Mouse (Mus musculus) forebrain, embryonic 14.5 days (tissue): Measurements from ENCODE around the gene Sh2b2. TPM values are rescaled to one million over a fixed set of nuclear protein-coding genes. Genes with fewer than 3 reads are reported as not detected.

Source experiments
- ATAC-seq: fragments of 200-750 bp; cut with Nextera tagmentation; 2 replicates; pipeline ENCODE4 v1.8.0; 2017; ENCODE audit warnings: mild to moderate bottlenecking, moderate library complexity
- DNase-seq: peaks from one replicate; pipeline ENCODE4 v3.0.0-alpha.2; 2015; ENCODE audit warnings: low spot score
- H3K27ac ChIP-seq: fragments of 300-500 bp; sonication (generic); 2 replicates; pipeline ENCODE4 v1.5.1; 2014; ENCODE audit warnings: low read depth, mild to moderate bottlenecking, control low read depth, low read length, moderate library complexity
- H3K27me3 ChIP-seq: fragments of 300-500 bp; sonication (generic); replicated peaks from 2 replicates; pipeline ENCODE4 v1.6.1; 2014; ENCODE audit warnings: low read length, control low read depth, mixed read lengths; ENCODE audit not compliant: control insufficient read depth, insufficient read depth
- H3K36me3 ChIP-seq: fragments of 300-500 bp; sonication (generic); 2 replicates; pipeline ENCODE4 v1.6.1; 2014; ENCODE audit warnings: low read length, control low read depth; ENCODE audit not compliant: control insufficient read depth, insufficient read depth
- H3K4me1 ChIP-seq: fragments of 300-500 bp; sonication (generic); 2 replicates; pipeline ENCODE4 v1.6.1; 2014; ENCODE audit warnings: antibody characterized with exemption, low read length, control low read depth; ENCODE audit not compliant: control insufficient read depth, insufficient read depth
- H3K4me2 ChIP-seq: fragments of 300-500 bp; sonication (generic); 2 replicates; pipeline ENCODE4 v1.6.1; 2014; ENCODE audit warnings: mild to moderate bottlenecking, control low read depth, low read length
- H3K4me3 ChIP-seq: fragments of 300-500 bp; sonication (generic); 2 replicates; pipeline ENCODE4 v1.5.1; 2014; ENCODE audit warnings: low read depth, low read length, control low read depth
- H3K9ac ChIP-seq: fragments of 300-500 bp; sonication (generic); 2 replicates; pipeline ENCODE4 v1.6.1; 2014; ENCODE audit warnings: mild to moderate bottlenecking, low read length, control low read depth, moderate library complexity
- H3K9me3 ChIP-seq: fragments of 300-500 bp; sonication (generic); replicated peaks from 2 replicates; pipeline ENCODE4 v1.6.1; 2016; ENCODE audit warnings: low read length, control low read depth, mixed read lengths; ENCODE audit not compliant: control insufficient read depth
- WGBS: fragments of 180-500 bp; shearing (Covaris S2); extraction: QIAGEN DNeasy Blood & Tissue Kit; methylation state at CpG from one replicate; pipeline ENCODE4 v1.1.7; 2014; 5-methylcytosine and 5-hydroxymethylcytosine counted together
- polyA plus RNA-seq: library from polyadenylated mRNA; unstranded; fragments of >200 nt; fragmentation: Nextera tagmentation; extraction: Ambion mirVana; gene quantifications from 2 replicates; pipeline ENCODE4 v1.2.1, GENCODE M21; 2014

Gene Sh2b2
- polyA plus RNA-seq, 1 experiment from 2014 or later = 16.5 TPM

- ATAC-seq (peak; percentile 91), DNase-seq (peak; percentile 91)
- Histone ChIP-seq H3K9me3 (no peaks in the 10 kb centered on the region), H3K4me3 (peak overlapping the region; percentile 78), H3K27me3 (no peaks in the 10 kb centered on the region), H3K36me3 (peaks cover 3% of the 10 kb centered on the region; the same call in 1 of the 2 replicates), H3K9ac (peak overlapping the region; percentile 84), H3K27ac (peak overlapping the region; percentile 77), H3K4me1 (peaks cover 5% of the 10 kb centered on the region), H3K4me2 (peak overlapping the region; percentile 87)
- 0% methylated on average over 53 of the region's 57 CpGs for whole genome bisulfite sequencing
These were observed 1.4 kb downstream of the Sh2b2 start for GRCm38 (mm10) chr5:136244762-136245540.

- ATAC-seq (peak; percentile 38), DNase-seq (peak; percentile 47)
- Histone ChIP-seq H3K27me3 (no peaks in the 10 kb centered on the region), H3K27ac (peak overlapping the region; percentile 77), H3K4me2 (peak overlapping the region; percentile 87), H3K4me3 (peak overlapping the region; percentile 78), H3K4me1 (peaks cover 5% of the 10 kb centered on the region), H3K9ac (peak overlapping the region; percentile 84), H3K9me3 (no peaks in the 10 kb centered on the region), H3K36me3 (peaks cover 3% of the 10 kb centered on the region; the same call in 1 of the 2 replicates)
- under 1% methylated on average over 66 of the region's 67 CpGs for WGBS
These were observed 2.2 kb downstream of the Sh2b2 start for GRCm38 (mm10) chr5:136243851-136244761.

GRCm38 (mm10) chr5:136241161-136241560, 5.2 kb downstream of the Sh2b2 start:
- Histone ChIP-seq H3K27me3 (no peaks in the 10 kb centered on the region), H3K4me2 (no peak overlapping the region), H3K9ac (no peak overlapping the region), H3K4me1 (peaks cover 10% of the 10 kb centered on the region), H3K4me3 (no peak overlapping the region), H3K9me3 (no peaks in the 10 kb centered on the region), H3K27ac (no peak overlapping the region), H3K36me3 (no peaks in the 10 kb centered on the region)
- DNase-seq = no peak
- ATAC-seq = no peak
- WGBS = 80% methylated on average over 6 of the region's 6 CpGs

DNA sequence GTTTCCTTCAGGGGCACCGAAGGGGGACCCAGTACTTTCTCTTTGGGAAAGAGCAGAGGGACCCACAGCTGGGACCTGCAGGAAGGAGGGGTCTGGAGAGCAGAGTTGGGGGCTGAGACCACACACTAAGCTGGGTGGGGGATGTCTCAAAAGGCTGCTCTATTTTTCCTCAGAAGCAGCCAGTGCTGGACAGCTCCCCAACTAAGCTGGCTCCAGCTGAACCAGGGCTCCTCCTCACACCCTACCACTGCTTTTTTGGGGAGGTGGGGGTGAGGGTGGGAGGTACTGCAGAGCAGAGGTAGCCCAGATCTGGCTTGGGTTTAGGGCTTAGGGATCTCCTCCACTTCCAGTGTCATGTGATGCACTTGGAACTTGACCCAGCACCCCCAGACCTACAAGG, 6.0 kb downstream of the Sh2b2 start:
- H3K27ac ChIP-seq = no peak overlapping the region

DNA sequence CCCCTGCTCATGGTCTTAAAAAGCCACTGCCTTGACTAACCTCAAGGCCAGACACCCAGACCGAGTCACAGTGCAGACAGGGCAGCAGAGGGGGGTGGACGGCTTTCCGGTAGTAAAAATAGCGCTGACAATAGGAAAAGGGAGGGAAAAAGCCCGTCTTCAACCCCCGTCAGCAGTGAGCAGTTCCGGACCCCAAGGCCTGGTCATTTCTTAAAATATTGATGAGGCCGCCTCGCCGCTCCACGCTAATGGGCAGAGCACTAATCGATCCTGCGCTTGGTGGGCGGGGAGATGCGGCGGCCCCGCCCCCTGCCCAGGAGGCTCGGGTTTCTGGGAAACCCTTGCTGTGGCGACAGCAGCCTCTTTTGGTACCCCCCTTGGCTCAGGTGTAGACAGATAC, 8.7 kb downstream of the Sh2b2 start:
- Histone ChIP-seq H3K9ac (peak overlapping the region; percentile 47), H3K27me3 (no peaks in the 10 kb centered on the region), H3K4me3 (peak overlapping the region; percentile 14), H3K27ac (no peak overlapping the region), H3K36me3 (no peaks in the 10 kb centered on the region), H3K9me3 (no peaks in the 10 kb centered on the region), H3K4me2 (peak overlapping the region; percentile 55), H3K4me1 (peaks cover 8% of the 10 kb centered on the region)
- 4% methylated on average over 19 of the region's 19 CpGs for WGBS
- DNase-seq = no peak
- no peak for ATAC-seq

More for the DNA sequence above, 6.0 kb downstream of the Sh2b2 start:
- H3K27me3 ChIP-seq = no peaks in the 10 kb centered on the region
- peaks cover 10% of the 10 kb centered on the region for H3K4me1 ChIP-seq
- H3K9me3 ChIP-seq = no peaks in the 10 kb centered on the region
- WGBS = 55% methylated on average over 1 of the region's 1 CpGs
- H3K9ac ChIP-seq = no peak overlapping the region; the same call in 1 of the 2 replicates
- no peak overlapping the region for H3K4me2 ChIP-seq
- no peak for DNase-seq
- no peaks in the 10 kb centered on the region for H3K36me3 ChIP-seq
- ATAC-seq = no peak
- H3K4me3 ChIP-seq = no peak overlapping the region

DNA sequence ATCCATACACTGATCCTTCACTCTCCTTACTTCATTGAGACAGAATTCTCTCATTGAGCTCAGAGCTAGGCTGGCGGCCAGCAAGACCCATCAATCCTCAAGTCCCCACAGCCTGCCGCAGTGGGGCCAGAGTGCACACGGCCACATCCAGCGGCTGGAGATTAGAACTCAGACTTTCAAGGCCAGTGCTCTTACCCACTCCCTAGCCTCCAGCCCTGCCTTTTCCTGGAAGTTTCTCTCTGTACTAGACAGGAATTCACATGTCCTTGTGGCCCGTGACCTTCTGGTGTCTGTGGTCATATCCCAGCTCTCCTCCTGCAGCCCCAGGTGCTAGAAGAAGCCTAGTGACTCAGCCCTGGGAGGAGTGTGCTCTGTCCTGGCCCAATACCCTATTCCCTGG, 9.7 kb downstream of the Sh2b2 start:
- peaks cover 5% of the 10 kb centered on the region for H3K36me3 ChIP-seq
- H3K27ac ChIP-seq = no peak overlapping the region
- H3K4me3 ChIP-seq = no peak overlapping the region
- no peak for ATAC-seq
- DNase-seq = no peak
- H3K9ac ChIP-seq = no peak overlapping the region
- H3K4me2 ChIP-seq = no peak overlapping the region
- peaks cover 8% of the 10 kb centered on the region for H3K4me1 ChIP-seq
- no peaks in the 10 kb centered on the region for H3K9me3 ChIP-seq
- 87% methylated on average over 5 of the region's 5 CpGs for WGBS
- H3K27me3 ChIP-seq = no peaks in the 10 kb centered on the region

- DNase-seq (no peak), ATAC-seq (no peak)
- no peak overlapping the region for H3K4me2 ChIP-seq
- no peaks in the 10 kb centered on the region for H3K9me3 ChIP-seq
- H3K9ac ChIP-seq = no peak overlapping the region
- H3K27ac ChIP-seq = no peak overlapping the region
- H3K36me3 ChIP-seq = peaks cover 47% of the 10 kb centered on the region
- WGBS = 83% methylated on average over 4 of the region's 4 CpGs
- 0 out of 2 replicates have a peak, but pooled peaks cover 3% of the 10 kb centered on the region for H3K4me1 ChIP-seq
- no peaks in the 10 kb centered on the region for H3K27me3 ChIP-seq
- no peak overlapping the region for H3K4me3 ChIP-seq
These were observed 15.9 kb downstream of the Sh2b2 start for GRCm38 (mm10) chr5:136230348-136231035.

DNA sequence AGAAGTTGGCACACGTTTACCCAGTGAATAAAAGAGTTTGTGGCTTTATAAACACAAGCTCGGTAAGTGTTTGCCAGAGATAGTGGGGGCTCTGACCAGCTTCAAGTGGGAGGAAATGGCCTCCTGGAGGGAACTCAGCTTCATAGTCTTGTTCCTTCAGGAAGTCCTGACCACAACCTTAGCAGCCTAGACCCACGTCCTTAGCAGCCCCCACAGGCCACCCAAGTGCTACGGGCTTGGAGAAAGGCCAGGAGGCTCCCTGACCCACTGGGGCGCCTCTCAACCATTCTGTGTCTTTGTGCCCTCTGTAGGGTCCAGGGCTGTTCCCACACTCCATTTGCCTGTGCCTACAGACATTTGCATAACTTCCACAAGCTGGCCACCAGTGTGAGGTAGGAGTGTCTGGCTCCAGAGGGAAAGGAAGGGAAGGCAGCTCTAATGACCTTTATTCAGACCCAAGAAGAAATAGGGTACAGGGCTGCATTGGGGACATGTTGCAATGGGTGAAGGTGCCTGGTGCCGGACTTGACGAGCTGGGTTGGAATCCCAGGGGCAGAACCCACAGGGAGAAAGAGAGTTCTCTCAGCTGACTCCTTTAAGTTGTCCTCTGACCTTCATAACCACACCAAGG, 20.0 kb downstream of the Sh2b2 start:
- Histone ChIP-seq H3K4me2 (no peak overlapping the region), H3K4me1 (no peaks in the 10 kb centered on the region), H3K9me3 (no peaks in the 10 kb centered on the region), H3K27me3 (no peaks in the 10 kb centered on the region), H3K36me3 (peaks cover 72% of the 10 kb centered on the region), H3K4me3 (no peak overlapping the region), H3K9ac (no peak overlapping the region), H3K27ac (no peak overlapping the region)
- 86% methylated on average over 7 of the region's 7 CpGs for WGBS
- no peak for DNase-seq
- ATAC-seq = no peak
